Mouse (Mus musculus) liver, postnatal 0 days (tissue): ENCODE measurements at regions not wholly inside any gene's neighbourhood (a gene's known extent, or its start where the extent isn't known, plus 50 kb on each side); places are given as distances from the start of the nearest gene placed in this dataset.

Experiments
- CTCF ChIP-seq: sonication (generic); IDR thresholded peaks from 2 replicates; pipeline ENCODE4 v1.5.1; 2016; ENCODE audit warnings: antibody characterized with exemption, low read depth
- EP300 ChIP-seq: IDR thresholded peaks from 2 replicates; pipeline ENCODE4 v1.6.1; 2016; ENCODE audit warnings: antibody characterized with exemption, low read depth, mild to moderate bottlenecking

GRCm38 (mm10) chr19:30489786-30490185, 59.7 kb downstream of the Dkk1 start:
- TF ChIP-seq CTCF (no peak), EP300 (no peak)
